Mouse (Mus musculus): ENCODE measurements around the gene Hist1h3g. TPM values are rescaled to one million over a fixed set of nuclear protein-coding genes. Genes with fewer than 3 reads are reported as not detected.
A peak's percentile ranks its signal among the peaks of the same experiment; 100 is the strongest.
"Not testable (repeated sequence)": the region's sequence is repeated elsewhere in the genome, so short reads cannot be mapped to it uniquely, and the experiment has no call there.

Hist1h3g gene
- polyA plus RNA-seq, 1 experiment, result 23.2 TPM

- TF ChIP-seq GATA1 (IDR thresholded peaks at IDR 0.05; ENCODE audit: low read length), result no peak
These were observed 6.3 kb downstream of the Hist1h3g start for GRCm38 (mm10) chr13:23541497-23541896.

GRCm38 (mm10) chr13:23542999-23543607 is 7.9 kb downstream of the Hist1h3g start, which contains the start of gene Hist1h2bh:
Gene Hist1h2bh (minus strand): TSS chr13:23543392.
- TF ChIP-seq GATA1 (IDR thresholded peaks at IDR 0.05; ENCODE audit: low read length), result not testable (repeated sequence)

GRCm38 (mm10) chr13:23543965-23544786 is 9.0 kb downstream of the Hist1h3g start, which contains the start of gene Hist1h3f:
Gene Hist1h3f (plus strand): TSS chr13:23544052.
- no peak for TF ChIP-seq GATA1 (IDR thresholded peaks at IDR 0.05; ENCODE audit: low read length)

- peak; percentile 32 for TF ChIP-seq GATA1 (IDR thresholded peaks at IDR 0.05; ENCODE audit: low read length)
These were observed 11.5 kb downstream of the Hist1h3g start for GRCm38 (mm10) chr13:23546694-23547093.

GRCm38 (mm10) chr13:23550761-23551145 is 15.5 kb downstream of the Hist1h3g start:
- no peak for TF ChIP-seq GATA1 (IDR thresholded peaks at IDR 0.05; ENCODE audit: low read length)

- TF ChIP-seq GATA1 (IDR thresholded peaks at IDR 0.05; ENCODE audit: low read length), result not testable (repeated sequence)
These were observed 16.1 kb downstream of the Hist1h3g start, which contains the start of gene Hist1h4f for GRCm38 (mm10) chr13:23551146-23551834. Gene Hist1h4f (minus strand): TSS chr13:23551648.

- TF ChIP-seq GATA1 (IDR thresholded peaks at IDR 0.05; ENCODE audit: low read length), result no peak
These were observed 17.0 kb downstream of the Hist1h3g start for GRCm38 (mm10) chr13:23551931-23552914.

GRCm38 (mm10) chr13:23552962-23553361 is 17.7 kb downstream of the Hist1h3g start, which contains the start of gene Hist1h1d:
Gene Hist1h1d (plus strand): TSS chr13:23553262.
- TF ChIP-seq GATA1 (IDR thresholded peaks at IDR 0.05; ENCODE audit: low read length), result no peak

- TF ChIP-seq GATA1 (IDR thresholded peaks at IDR 0.05; ENCODE audit: low read length), result no peak
These were observed 19.2 kb downstream of the Hist1h3g start for GRCm38 (mm10) chr13:23554393-23554792.

GRCm38 (mm10) chr13:23554925-23555838 is 20.0 kb downstream of the Hist1h3g start:
- no peak for TF ChIP-seq GATA1 (IDR thresholded peaks at IDR 0.05; ENCODE audit: low read length)

GRCm38 (mm10) chr13:23555839-23556416 is 20.7 kb downstream of the Hist1h3g start:
- TF ChIP-seq GATA1 (IDR thresholded peaks at IDR 0.05; ENCODE audit: low read length), result no peak

- no peak for TF ChIP-seq GATA1 (IDR thresholded peaks at IDR 0.05; ENCODE audit: low read length)
These were observed 21.7 kb downstream of the Hist1h3g start for GRCm38 (mm10) chr13:23556906-23557305.

Data from G1E-ER4 (cell line).